Mouse (Mus musculus): ENCODE data around the gene Hmcn2.

The Hmcn2 gene

DNA sequence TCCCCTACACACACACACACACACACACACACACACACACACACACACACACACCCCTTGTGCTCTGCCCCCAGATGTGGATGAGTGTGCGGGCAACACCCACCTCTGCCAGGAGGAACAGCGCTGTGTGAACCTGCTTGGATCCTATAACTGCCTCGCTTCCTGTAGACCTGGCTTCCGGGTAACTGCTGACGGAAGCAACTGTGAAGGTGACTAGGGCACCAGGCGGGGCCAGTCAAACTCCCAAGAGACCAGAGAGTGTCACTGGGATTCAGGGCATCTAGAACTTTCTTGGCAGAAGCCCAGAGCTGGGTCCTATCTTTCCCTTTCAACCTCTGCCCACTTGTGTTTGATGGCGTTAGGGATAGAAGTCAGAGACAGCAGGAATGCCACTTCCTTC lies 141.2 kb downstream of the Hmcn2 start:
- DNase-seq (ENCODE audit: low read depth, low spot score), result no peak

DNA sequence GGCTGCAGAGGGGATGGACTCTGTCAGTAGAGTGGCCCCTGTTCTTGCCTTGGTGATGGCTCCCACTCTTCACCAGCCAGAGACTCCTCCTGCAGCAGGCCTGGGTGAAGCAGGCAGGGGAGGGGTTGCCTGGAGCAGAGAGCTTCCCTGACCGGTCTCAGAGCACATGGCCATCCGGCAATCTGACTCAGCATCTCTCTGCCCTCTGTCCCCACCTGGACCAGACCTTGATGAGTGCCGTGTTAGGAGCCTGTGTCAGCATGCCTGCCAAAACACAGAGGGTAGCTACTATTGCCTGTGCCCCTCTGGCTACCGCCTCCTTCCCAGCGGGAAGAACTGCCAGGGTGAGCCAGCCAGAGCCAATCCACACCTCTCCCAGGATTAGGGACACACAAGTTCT lies 144.2 kb downstream of the Hmcn2 start:
- no peak for DNase-seq (ENCODE audit: low read depth, low spot score)

DNA sequence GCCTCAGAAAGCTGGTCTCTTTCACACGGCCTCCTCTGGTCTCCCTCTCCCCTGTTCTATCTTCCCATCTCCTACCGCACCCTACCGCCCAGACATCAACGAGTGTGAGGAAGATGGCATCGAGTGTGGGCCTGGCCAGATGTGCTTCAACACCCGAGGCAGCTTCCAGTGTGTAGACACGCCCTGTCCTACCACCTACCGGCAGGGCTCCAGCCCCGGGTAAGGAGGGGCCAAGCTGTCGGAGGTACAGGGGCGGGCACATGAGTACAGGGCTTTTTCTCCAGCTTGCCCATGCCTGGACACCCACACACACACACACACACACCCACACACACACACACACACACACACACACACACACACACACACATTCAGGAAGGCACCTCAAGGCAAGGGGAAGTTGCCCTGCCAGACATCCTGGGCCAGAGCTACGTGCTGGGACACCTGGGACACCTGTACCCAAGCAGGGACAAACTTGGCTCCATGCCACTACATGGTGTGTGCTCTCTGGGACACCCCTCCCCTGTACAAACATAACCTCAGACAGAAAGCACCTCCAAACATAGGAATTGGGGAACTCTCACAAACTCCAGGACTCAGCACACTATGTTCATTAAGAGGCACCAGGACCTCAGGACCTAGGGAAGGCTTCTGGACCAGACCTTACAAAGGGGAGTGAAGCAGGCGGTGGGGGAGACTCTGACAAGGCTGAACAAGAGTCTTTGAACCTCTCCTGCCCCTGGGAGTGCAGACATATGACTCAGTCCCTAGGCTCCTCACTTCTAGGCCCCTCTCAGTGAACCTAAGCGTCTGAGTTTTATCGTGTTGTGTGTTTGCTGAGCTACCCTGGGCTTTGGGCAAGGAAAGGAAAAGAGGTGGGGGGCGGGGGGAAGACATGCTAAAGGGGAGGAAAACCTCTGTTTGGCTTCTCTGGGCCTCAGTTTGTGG lies 145.0 kb downstream of the Hmcn2 start:
- no peak for DNase-seq (ENCODE audit: low read depth, low spot score)

DNA sequence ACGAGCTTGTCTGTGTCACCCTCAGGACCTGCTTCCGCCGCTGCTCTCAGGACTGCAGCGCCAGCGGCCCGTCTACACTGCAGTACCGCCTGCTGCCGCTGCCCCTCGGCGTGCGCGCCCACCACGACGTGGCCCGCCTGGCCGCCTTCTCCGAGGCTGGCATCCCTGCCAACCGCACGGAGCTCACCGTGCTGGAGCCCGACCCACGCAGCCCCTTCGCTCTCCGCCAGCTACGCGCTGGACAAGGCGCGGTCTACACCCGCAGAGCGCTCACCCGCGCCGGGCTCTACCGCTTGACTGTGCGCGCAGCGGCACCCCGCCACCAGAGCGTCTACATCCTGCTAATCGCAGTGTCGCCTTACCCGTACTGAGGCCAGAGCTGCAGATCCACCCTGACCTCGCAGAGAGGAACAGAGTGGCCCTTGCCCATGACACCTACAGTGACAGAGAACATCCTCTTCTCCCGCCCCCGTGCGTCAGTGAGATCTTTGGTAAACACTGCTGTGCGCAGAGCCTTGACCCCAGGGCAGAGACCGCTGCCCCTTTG lies 145.9 kb downstream of the Hmcn2 start:
- DNase-seq (ENCODE audit: low read depth, low spot score), result peak; percentile 55

DNA sequence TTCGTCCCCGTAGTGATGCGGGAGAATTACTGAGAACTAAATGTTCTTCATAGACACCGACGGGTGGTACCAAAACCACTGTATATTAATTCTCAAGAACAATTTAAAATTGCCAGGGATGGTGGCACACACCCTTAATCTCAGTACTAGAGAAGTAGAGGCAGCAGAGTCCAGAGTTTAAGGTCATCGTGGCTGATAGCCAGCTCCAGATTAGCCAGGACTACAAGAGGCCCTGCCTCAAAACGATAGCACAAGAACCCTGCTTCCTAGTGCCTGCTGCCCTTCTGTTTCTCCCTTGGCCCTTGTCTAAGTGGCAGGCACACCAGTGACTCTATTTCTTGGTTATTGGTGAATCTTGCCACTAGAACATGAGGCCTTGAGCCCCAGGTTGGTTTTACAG lies 146.7 kb downstream of the Hmcn2 start:
- no peak for DNase-seq (ENCODE audit: low read depth, low spot score)

DNA sequence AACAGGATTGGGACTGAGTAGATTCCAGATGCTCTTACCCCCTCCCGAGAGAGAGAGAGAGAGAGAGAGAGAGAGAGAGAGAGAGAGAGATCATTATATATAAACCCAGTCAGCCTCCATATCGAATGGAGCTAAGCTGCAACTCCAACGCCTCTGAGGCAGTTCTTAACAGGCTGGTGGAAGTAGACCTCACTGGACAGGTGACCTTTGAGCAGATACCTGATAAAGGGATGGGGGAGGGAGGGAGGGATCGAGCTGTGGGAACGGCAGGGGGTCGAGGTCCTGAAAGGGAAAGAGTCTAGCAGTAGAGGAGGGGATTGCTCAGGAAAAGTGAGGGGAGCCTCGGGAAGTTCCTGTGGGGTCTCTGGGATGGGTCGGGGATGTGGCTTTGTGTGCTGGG lies 147.8 kb downstream of the Hmcn2 start:
- no peak for DNase-seq (ENCODE audit: low read depth, low spot score)

DNA sequence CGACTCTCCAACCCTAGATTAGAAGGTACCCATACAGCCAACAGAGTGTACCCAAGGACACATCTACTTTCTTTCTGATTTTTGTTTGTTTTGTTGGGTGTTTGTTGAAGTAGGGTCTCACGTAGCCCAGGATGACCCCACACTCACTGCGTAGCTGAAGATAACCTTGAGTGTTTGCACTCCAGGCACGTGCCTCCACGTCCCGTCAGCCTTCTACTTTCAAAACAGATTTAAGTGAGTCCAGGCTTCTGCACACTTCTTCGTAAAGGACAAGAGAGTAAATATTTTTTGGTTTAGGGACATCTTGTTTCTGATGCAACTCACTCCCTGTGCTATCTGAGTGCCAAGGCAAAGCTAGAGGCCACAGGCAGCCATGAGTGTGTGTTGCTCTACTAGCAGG lies 149.0 kb downstream of the Hmcn2 start:
- DNase-seq (ENCODE audit: low read depth, low spot score), result no peak

DNA sequence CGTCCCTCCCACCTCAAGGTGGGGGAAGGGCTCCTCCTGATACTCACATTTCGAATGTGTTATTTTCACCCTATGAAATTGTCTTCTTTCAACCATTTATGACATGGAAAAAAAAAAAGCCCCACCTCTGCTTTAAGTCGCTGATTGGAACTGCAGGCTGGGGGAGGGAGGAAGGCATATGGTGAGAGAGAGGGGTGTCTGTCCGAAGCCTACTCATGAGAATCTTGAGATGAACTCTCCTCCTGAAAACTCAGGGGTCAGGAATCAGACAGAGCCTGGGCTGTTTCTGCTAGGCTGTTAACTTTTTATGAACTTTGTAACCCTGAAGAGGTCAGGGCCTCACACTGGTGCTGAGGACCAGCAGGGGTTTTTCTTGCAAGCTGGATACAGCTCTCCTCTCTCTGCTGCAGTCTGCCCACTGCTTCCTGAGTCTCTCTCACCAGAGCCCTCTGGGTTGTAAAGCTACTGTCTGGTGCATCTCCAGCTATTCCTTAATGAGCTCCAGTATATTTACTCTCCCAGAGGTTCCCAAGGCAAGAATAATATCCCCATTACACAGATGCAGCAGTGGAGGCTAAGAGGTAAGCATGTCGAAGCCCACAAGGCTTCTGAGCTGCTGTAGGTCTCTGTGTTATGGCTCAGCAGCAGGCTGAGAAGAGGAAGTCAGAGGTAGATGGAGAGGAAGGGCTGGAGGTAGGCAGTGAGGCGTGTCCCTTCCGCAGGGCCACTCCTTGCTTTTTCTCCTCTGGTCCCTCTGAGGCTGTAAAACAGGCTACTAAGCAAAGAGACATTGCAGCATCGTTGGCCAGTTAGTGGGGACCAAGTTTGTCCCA lies 149.7 kb downstream of the Hmcn2 start:
- no peak for DNase-seq (ENCODE audit: low read depth, low spot score)

DNA sequence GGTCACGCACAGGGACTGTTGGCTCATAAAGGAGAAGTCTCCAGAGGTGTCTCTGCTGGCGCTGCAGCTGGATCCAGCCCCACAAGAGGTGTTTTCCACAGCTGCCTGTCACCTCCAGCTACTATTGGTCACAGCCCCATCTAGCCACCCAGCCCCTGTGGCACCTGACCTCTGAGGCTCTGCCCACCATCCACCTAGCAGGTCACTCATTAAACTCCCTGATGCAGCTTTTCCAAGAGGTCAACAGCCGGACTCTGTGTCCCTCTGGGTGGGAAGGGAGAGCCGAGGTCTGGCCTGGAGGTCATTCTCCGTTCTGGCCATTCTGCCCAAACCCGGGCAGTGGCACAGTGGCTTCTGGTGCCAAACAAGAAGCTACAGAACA lies 150.3 kb downstream of the Hmcn2 start:
- DNase-seq (ENCODE audit: low read depth, low spot score), result no peak

DNA sequence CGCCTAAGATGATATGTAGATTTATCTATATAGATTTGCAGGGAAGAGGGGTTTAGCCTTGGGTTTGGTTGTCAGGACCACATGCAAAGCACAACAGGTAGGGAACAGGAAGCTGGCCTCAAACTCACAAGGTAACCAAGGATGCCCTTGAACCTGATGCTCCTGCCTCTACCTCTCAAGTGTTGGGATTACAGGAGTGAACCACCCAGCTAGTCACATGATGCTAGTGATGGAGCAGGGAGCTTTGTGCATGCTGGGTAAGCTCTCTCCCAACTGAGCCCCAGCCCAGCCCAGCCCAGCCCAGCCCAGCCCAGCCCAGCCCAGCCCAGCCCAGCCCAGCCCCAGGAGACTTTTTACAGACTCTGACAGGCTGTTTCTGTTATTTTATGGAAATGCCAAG lies 153.2 kb downstream of the Hmcn2 start:
- no peak for DNase-seq (ENCODE audit: low read depth, low spot score)

DNA sequence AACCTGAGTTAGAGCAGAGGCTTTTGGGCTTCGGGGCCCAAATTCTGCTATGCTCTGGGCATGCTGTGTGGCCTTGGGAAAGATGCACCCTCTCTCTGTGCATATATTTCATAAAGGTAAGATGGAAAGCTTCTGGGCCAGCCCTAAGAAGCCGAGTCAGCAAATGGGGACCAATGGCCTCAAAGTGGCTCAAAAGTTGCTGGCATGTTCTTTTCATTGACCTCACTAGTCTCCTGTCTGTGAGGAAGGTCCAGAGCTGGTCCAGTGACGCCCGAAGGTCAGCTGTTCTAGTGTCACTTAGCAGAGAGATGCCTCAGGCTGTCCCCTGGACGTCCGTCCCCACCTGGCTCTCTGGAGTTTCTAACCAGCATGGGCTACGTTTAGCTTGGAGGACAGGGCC lies 154.6 kb downstream of the Hmcn2 start:
- no peak for DNase-seq (ENCODE audit: low read depth, low spot score)

DNA sequence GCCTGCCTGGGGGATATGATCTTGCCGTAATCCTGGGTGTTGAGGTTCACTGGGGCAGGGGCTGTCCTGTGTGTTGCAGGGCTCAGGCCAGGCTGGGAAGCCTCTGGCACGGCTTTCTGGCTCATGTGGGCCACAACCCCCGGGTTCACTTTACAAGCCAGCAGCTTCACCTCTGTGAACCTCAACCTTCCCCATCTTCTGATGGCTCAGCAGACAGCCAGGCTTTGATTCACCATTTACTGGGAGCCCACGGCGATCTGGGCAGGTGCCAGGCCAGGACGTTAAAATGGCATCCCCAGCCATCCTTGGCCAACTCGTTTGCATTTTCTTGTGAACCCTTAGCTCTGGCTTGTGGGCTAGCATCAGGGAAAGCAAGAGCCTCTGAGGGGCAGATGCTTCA lies 155.3 kb downstream of the Hmcn2 start:
- no peak for DNase-seq (ENCODE audit: low read depth, low spot score)

DNA sequence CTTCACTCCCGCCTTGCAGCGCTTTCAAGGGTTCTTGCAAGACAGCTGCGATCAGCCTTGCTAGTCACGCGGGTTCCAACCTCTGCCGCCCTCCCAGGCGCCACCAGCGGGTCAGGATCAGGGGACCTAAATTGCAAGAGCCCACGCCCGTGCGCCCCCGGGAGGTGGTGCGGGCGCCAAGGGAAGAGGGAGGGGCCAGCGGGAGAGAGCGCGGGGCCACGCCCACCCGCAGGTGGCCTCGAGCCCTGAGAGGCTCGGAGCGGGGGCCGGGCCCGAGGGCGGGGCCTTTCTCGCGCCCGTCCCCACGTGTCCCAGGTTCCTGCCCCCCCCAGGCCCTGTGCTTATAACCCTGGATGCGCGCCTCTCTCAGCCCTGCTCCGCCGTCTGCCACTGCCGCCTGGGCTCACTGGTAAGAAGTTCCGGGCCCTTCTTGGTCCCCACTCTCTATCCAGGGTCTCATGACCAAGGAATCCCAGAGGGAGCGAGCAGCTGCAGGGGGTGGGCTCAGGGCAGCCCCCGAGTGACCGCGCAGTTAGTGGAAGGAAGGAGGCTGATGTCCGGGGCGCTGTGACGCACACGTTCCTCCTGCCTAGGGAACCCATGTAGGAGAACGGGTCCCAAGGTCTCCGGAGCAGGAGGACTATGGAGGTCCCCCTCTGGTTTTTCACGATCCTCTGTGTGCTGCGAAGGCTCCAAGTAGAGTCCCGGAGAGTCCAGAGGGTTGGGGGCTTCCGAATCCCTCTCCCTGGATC lies 155.9 kb downstream of the Hmcn2 start, which contains the start of gene Ass1:
Ass1 (plus strand) TSS at position 277 of the 752 bp plus-strand sequence.
- DNase-seq (ENCODE audit: low read depth, low spot score), result peak; percentile 91

DNA sequence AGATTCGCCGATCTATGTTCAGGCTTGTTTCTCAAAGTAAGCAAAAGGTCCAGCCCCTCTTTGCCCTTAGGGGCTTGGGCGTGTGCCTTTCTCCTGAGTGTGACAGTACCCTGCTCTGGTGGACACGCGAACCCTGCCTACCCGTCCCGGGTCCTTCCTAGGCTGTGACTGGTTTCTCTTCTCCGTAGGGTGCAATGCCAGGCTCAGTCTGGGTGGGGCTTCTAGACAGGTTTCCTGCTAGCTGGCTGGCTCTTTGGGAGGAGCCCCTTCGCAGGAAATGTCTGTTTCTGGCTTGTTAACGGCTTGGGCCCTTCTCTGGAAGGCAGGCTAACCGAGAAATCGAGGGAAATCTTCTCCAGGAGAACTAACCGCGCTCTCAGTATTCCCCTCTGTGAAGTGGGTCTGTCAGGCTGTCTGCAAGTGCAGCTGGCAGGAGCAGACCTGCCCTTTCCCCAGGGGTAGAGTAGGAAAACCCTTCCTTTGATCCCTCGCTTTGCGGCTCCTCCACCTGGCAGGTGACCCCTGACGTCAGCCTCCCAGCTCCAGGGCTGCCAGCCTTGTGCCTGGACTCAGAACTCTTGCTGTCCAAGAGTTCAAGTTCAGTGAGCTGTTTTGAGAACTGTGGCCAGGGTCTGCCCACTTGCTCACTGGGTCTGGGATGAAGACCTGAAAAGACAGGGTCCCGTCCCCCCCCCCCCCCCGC lies 156.6 kb downstream of the Hmcn2 start:
- DNase-seq (ENCODE audit: low read depth, low spot score), result no peak

DNA sequence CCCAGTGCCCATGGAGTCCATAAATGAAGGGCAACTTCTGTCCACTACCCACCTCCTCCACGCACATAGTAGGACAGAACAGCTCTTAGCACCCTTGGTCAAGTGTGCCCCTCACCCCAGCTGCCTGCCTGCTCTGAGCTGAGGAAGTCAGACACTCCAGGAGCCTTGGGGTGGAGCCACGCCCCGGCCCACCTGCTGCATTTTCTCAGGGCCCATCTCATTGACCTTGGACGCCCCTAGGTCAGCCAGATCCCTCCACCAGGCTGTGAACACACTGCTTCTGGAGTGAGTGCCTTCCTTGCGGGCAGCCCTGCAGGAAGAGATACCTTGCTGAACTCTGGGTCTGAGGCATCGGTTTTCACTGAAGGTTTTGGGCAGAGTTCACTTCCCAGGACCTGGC lies 157.4 kb downstream of the Hmcn2 start:
- DNase-seq (ENCODE audit: low read depth, low spot score), result no peak

DNA sequence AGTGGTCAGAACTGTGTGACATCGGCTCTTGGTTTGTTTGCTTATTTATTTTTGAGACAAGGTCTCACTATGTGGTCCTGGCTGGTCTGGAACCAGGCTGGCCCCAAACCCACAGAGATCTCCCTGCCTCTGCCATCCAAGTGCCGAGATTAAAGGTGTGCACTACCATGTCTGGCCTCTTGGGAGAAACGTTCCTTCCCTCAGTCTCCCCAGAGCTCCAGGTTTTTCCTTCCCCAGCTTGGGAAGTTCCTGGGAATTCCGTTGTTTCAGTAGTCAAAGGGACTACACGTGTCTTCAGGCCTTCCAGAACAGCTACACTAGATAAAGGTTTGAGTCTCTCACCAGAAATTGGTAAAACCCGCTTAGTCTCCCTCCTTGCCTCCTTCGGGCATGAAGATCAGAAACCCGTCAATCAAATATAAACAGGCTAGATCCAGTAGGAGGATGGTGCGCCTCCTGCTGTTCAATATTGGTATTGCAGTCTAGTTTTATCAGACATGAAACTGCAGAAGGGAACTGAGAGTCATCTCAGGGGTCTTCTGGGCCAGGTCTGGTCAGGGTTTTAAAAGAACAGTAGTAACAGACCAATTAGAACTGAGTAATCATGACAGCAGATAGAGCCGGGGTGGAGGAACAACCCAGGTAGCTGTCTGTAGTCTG lies 158.3 kb downstream of the Hmcn2 start:
- DNase-seq (ENCODE audit: low read depth, low spot score), result no peak

DNA sequence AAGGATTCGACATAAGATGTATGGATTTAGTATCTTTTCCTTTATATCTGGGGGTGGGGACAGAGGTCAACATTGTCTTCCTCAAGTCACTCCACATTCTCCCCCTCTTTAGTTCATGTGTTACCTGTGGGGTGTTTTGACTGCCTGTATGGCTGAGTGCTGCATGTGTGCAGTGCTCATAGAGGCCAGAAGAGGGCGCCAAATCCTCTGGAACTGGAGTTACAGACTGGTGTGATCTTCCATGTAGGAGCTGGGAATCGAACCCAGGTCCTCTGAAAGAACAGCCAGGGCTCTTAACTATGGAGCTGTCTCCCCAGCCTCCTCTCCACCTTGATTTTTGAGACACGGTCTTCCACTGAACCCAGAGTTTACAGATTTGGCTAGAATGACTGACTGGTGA lies 159.7 kb downstream of the Hmcn2 start:
- DNase-seq (ENCODE audit: low read depth, low spot score), result no peak

DNA sequence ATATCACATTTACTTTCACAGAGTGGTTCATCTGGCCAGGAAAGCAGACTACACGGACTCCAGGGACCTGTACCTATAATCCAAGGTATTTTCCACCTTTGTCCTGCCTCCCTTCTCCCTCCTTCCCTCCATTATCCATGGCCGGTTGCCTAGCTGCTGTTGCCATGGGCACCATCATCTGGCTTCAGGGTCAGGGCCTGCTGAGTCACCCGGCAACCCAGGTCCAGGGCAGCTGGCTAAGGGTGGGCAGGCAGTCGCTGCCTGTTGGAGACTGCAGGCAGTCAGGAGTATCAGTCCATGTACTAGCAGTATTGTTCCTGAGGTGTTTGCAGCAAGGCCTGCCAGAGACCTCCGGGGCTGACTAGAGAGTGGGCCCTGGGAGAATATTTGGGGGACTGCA lies 160.5 kb downstream of the Hmcn2 start:
- DNase-seq (ENCODE audit: low read depth, low spot score), result no peak

DNA sequence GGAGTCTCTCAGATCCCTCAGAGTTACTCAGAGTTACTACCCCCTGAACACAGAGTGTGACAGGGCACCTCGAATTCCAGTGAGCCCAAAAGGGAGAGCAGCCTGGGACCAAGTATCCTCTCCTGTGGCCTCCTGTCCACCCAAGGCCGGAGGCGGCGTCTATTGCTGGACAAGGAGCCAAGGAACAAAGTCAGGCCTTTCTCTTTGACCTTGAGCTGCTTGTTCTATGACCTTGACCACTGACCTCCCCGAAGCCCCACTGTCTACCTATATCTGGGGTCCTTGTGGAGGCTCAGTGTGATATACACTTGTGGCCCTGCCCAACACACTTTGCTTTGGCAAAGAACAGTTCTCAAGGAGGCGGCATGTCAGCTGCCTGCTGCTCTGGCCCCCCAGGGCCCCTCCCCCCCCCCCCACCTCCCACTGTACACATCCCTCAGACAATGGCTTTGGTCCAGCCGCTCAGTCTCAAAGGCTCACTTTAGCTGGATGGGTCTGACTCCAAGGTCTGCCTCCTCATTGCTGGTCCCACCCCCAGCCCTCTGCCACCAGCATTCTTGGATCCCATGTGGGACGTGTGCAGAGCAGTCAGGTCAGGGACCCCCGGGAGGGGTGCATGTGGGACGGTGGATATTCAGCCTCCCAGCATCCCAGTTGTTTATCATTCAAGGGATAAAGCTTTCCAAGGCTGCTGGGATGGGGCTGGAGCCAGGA lies 162.0 kb downstream of the Hmcn2 start:
- no peak for DNase-seq (ENCODE audit: low read depth, low spot score)
